Mouse (Mus musculus): Measurements from ENCODE around the gene Ly6g5b.

GRCm38 (mm10) chr17:35085208-35085865, 29.9 kb downstream of the Ly6g5b start, which contains the start of gene Ly6g6f:
- TF ChIP-seq CTCF (IDR thresholded peaks at IDR 0.05): no peak
- TF ChIP-seq POLR2A (IDR thresholded peaks at IDR 0.05; ENCODE audit: insufficient read depth, low read depth, low read length): no peak

Measured in heart, adult 2 months (tissue).